Mouse (Mus musculus): Measurements from ENCODE around the gene Ces2g. TPM values are rescaled to one million over a fixed set of nuclear protein-coding genes. Genes with fewer than 3 reads are reported as not detected.

The Ces2g gene
- polyA plus RNA-seq, 1 experiment from 2014 or later: not detected

DNA sequence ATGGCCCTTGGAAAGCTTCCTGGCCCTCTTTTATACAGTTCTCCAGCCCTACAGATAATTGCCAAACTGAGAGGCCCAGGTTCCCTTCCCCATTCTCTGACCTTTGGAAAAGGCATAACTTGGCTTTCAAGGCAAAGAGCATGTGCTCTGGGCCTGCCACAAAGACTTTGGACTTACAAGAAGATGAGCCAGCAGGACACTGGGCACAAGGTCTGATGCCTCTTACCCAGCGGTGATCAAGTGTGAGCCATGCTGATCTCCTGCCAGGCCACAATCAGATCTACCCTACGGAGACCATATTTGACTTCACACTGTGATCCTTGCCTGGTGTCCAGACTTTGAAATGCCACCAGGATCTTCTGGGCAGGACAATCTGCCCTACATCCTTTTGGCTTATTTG lies 23.4 kb downstream of the Ces2g start:
- no peak overlapping the region for H3K4me2 ChIP-seq (ENCODE audit: low read depth, low read length)
- no peak for ATAC-seq (ENCODE audit: low read depth)
- 95% methylated on average over 2 of the region's 2 CpGs for WGBS
- H3K27me3 ChIP-seq (ENCODE audit: control insufficient read depth, insufficient read depth, low read length): no peaks in the 10 kb centered on the region
- no peaks in the 10 kb centered on the region for H3K36me3 ChIP-seq (ENCODE audit: control insufficient read depth, insufficient read depth, low read length)
- H3K4me3 ChIP-seq (ENCODE audit: low read depth, low read length): no peak overlapping the region
- H3K27ac ChIP-seq (ENCODE audit: low read depth, low read length): no peak overlapping the region
- H3K4me1 ChIP-seq (ENCODE audit: control insufficient read depth, insufficient read depth, low read length): no peaks in the 10 kb centered on the region
- no peaks in the 10 kb centered on the region for H3K9me3 ChIP-seq (ENCODE audit: control insufficient read depth, low read length)
- H3K9ac ChIP-seq (replicated peaks; ENCODE audit: low read depth, low read length): no peak overlapping the region

DNA sequence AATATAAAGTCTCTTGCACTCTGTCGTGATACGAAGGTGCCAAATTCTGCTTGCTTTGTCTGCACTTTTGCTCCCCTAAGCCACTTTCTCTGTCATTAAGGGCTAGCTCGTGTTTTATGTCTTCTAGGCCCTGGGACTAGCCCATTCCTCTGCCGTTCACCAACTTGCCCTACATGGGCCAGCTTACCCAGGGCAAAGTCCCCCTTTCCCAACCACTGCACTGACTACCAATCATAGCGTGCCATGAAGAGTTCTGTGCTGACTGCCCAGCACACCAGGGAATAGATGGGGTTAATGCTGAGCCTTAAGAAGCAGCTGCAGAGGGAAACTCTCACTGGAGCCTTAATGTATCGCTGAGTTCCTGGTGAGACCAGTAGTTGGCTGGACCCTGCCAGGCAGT lies 36.7 kb downstream of the Ces2g start:
- Histone ChIP-seq H3K27ac (ENCODE audit: low read depth, low read length) (no peak overlapping the region), H3K9me3 (ENCODE audit: control insufficient read depth, low read length) (no peaks in the 10 kb centered on the region), H3K36me3 (ENCODE audit: control insufficient read depth, insufficient read depth, low read length) (no peaks in the 10 kb centered on the region), H3K4me2 (ENCODE audit: low read depth, low read length) (no peak overlapping the region), H3K9ac (replicated peaks; ENCODE audit: low read depth, low read length) (no peak overlapping the region), H3K4me1 (ENCODE audit: control insufficient read depth, insufficient read depth, low read length) (no peaks in the 10 kb centered on the region), H3K4me3 (ENCODE audit: low read depth, low read length) (no peak overlapping the region), H3K27me3 (ENCODE audit: control insufficient read depth, insufficient read depth, low read length) (no peaks in the 10 kb centered on the region)
- ATAC-seq (ENCODE audit: low read depth): no peak
- 88% methylated on average over 6 of the region's 6 CpGs for WGBS

DNA sequence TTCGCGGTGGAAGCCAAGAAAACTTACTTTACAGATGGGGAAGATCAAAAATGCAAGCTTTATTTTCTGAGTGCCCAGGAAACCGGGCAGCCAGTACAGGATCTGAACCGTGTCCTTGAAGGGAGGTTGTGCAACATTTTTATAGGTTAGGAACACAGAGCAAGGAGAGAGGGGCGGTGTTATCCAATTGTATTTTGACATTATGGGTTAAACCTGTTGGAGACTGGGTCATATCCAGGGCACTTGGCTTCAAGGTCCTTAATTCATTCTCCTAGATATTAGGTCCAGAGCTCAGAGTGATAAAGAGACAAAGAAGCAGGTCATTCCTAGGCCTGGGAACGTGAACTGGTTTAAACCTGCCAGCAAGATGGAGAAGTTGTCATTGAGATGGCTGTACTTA lies 37.7 kb downstream of the Ces2g start:
- H3K27ac ChIP-seq (ENCODE audit: low read depth, low read length): no peak overlapping the region
- no peak overlapping the region for H3K4me3 ChIP-seq (ENCODE audit: low read depth, low read length)
- H3K9me3 ChIP-seq (ENCODE audit: control insufficient read depth, low read length): no peaks in the 10 kb centered on the region
- ATAC-seq (ENCODE audit: low read depth): no peak
- WGBS: 84% methylated on average over 6 of the region's 6 CpGs
- H3K9ac ChIP-seq (replicated peaks; ENCODE audit: low read depth, low read length): no peak overlapping the region
- no peak overlapping the region for H3K4me2 ChIP-seq (ENCODE audit: low read depth, low read length)
- H3K4me1 ChIP-seq (ENCODE audit: control insufficient read depth, insufficient read depth, low read length): no peaks in the 10 kb centered on the region
- no peaks in the 10 kb centered on the region for H3K36me3 ChIP-seq (ENCODE audit: control insufficient read depth, insufficient read depth, low read length)
- no peaks in the 10 kb centered on the region for H3K27me3 ChIP-seq (ENCODE audit: control insufficient read depth, insufficient read depth, low read length)

DNA sequence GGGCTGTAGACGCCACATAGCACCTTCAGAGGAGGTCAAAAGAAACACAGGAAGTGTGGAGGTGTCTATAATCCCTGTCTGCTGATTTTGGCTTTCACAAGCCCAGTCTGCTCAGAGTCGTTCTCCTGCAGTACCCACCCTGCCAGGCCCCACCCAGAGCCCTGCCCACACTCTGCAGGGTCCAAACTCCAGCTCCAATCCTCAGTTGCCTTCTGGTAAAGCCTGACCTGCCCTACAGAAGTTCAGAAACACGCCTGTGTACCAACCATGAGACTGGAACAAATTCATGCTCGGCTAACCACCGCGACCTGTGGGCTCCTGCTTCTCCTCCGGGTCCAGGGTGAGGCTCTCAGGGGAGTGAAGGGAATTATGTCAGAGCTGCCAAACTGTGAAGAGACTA lies 39.1 kb downstream of the Ces2g start, which contains the start of gene Ces2h:
Ces2h (plus strand) TSS at position 268 of the 400 bp plus-strand sequence.
- Histone ChIP-seq H3K27me3 (ENCODE audit: control insufficient read depth, insufficient read depth, low read length) (no peaks in the 10 kb centered on the region), H3K4me2 (ENCODE audit: low read depth, low read length) (no peak within 1 kb of the TSS), H3K4me1 (ENCODE audit: control insufficient read depth, insufficient read depth, low read length) (no peaks in the 10 kb centered on the region), H3K27ac (ENCODE audit: low read depth, low read length) (no peak within 1 kb of the TSS), H3K36me3 (ENCODE audit: control insufficient read depth, insufficient read depth, low read length) (no peaks in the 10 kb centered on the region), H3K9me3 (ENCODE audit: control insufficient read depth, low read length) (no peaks in the 10 kb centered on the region), H3K9ac (replicated peaks; ENCODE audit: low read depth, low read length) (no peak within 1 kb of the TSS), H3K4me3 (ENCODE audit: low read depth, low read length) (no peak within 1 kb of the TSS)
- ATAC-seq (ENCODE audit: low read depth): no peak
- 86% methylated on average over 7 of the region's 7 CpGs for WGBS

DNA sequence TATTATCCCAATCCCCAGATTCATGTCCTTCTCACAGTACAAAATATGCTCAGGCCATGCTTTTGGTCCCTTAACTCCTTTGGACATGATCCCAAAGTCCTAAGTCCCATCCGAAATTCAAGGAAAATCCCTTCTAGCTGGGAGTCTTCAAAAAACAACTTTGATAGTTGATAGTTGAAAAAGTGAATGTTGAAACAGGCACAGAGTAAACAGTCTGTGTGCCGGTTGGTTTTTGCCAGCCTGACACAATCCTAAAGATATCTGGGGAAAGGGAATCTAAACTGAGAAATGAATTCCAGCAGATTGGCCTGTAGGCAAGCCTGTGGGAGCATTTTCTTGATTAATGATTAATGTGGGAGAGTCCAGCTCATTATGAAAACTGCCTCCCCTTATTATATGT lies 48.5 kb downstream of the Ces2g start:
- ATAC-seq (ENCODE audit: low read depth): no peak
- Histone ChIP-seq H3K36me3 (ENCODE audit: control insufficient read depth, insufficient read depth, low read length) (no peaks in the 10 kb centered on the region), H3K9ac (replicated peaks; ENCODE audit: low read depth, low read length) (no peak overlapping the region), H3K27ac (ENCODE audit: low read depth, low read length) (no peak overlapping the region), H3K9me3 (ENCODE audit: control insufficient read depth, low read length) (no peaks in the 10 kb centered on the region), H3K27me3 (ENCODE audit: control insufficient read depth, insufficient read depth, low read length) (no peaks in the 10 kb centered on the region), H3K4me2 (ENCODE audit: low read depth, low read length) (no peak overlapping the region), H3K4me1 (ENCODE audit: control insufficient read depth, insufficient read depth, low read length) (no peaks in the 10 kb centered on the region), H3K4me3 (ENCODE audit: low read depth, low read length) (no peak overlapping the region)
- WGBS: 93% methylated on average over 2 of the region's 2 CpGs

DNA sequence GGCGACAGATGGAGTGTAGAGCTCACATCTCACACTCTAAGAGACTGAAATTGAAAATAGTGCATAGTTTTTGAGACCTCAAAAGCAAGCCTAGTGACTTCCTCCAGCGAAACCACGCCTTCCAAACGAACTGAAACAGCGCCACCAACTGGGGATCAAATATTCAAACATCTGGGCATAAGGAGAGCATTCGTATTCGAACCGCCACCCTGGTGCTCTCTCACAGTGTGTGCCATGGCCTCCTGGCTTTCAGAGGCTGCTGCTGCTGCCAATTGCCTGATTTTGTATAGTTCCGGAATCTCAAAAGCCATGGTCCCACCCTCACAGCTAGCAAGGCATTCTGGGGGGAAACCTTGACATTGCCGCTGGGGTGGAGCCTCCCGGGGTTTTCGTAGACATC lies 49.6 kb downstream of the Ces2g start:
- Histone ChIP-seq H3K27me3 (ENCODE audit: control insufficient read depth, insufficient read depth, low read length) (no peaks in the 10 kb centered on the region), H3K4me2 (ENCODE audit: low read depth, low read length) (no peak overlapping the region), H3K4me3 (ENCODE audit: low read depth, low read length) (no peak overlapping the region), H3K9ac (replicated peaks; ENCODE audit: low read depth, low read length) (no peak overlapping the region), H3K36me3 (ENCODE audit: control insufficient read depth, insufficient read depth, low read length) (no peaks in the 10 kb centered on the region), H3K9me3 (ENCODE audit: control insufficient read depth, low read length) (no peaks in the 10 kb centered on the region), H3K4me1 (ENCODE audit: control insufficient read depth, insufficient read depth, low read length) (no peaks in the 10 kb centered on the region), H3K27ac (ENCODE audit: low read depth, low read length) (no peak overlapping the region)
- ATAC-seq (ENCODE audit: low read depth): no peak
- WGBS: 81% methylated on average over 12 of the region's 12 CpGs

DNA sequence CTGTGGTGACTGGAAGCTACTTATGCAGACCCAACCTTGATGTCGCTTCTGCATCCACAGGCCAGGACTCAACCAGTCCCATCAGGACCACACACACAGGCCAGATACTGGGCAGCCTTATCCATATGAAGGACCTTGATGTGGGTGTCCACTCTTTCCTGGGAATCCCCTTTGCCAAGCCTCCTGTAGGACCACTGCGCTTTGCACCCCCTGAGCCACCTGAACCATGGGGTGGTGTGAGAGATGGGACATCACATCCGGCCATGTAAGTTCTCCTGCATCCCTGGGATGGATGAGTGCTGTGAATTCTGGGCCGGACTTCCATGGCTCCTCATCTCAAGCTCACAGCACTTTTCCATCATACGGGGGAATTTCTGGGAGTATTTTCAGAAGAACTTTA lies 52.9 kb downstream of the Ces2g start:
- Histone ChIP-seq H3K4me3 (ENCODE audit: low read depth, low read length) (no peak overlapping the region), H3K36me3 (ENCODE audit: control insufficient read depth, insufficient read depth, low read length) (no peaks in the 10 kb centered on the region), H3K9ac (replicated peaks; ENCODE audit: low read depth, low read length) (no peak overlapping the region), H3K9me3 (ENCODE audit: control insufficient read depth, low read length) (no peaks in the 10 kb centered on the region), H3K4me2 (ENCODE audit: low read depth, low read length) (no peak overlapping the region), H3K27me3 (ENCODE audit: control insufficient read depth, insufficient read depth, low read length) (no peaks in the 10 kb centered on the region), H3K4me1 (ENCODE audit: control insufficient read depth, insufficient read depth, low read length) (no peaks in the 10 kb centered on the region), H3K27ac (ENCODE audit: low read depth, low read length) (no peak overlapping the region)
- 95% methylated on average over 5 of the region's 5 CpGs for WGBS
- no peak for ATAC-seq (ENCODE audit: low read depth)

Other genes with a start within 250 kb of the Ces2g start
- not detected in 2 replicates for gene Ces2a, start 227.7 kb upstream of the Ces2g start, polyA plus RNA-seq (2014; fragmentation: Nextera tagmentation; extraction: Ambion mirVana)
- 0.07 and 0.18 TPM in 2 replicates for gene Ces2b, start 130.1 kb upstream of the Ces2g start, polyA plus RNA-seq (2014; fragmentation: Nextera tagmentation; extraction: Ambion mirVana)
- not detected in 2 replicates for gene Ces2c, start 114.7 kb upstream of the Ces2g start, polyA plus RNA-seq (2014; fragmentation: Nextera tagmentation; extraction: Ambion mirVana)
- gene Ces2e, start 35.5 kb upstream of the Ces2g start, polyA plus RNA-seq (2014; fragmentation: Nextera tagmentation; extraction: Ambion mirVana): not detected in 2 replicates
- not detected in 2 replicates for gene Ces2f, start 14.4 kb upstream of the Ces2g start, polyA plus RNA-seq (2014; fragmentation: Nextera tagmentation; extraction: Ambion mirVana)
- not detected in 2 replicates for gene Ces2h, start 39.1 kb downstream of the Ces2g start, polyA plus RNA-seq (2014; fragmentation: Nextera tagmentation; extraction: Ambion mirVana)
- gene Ces3a, start 86.9 kb downstream of the Ces2g start, polyA plus RNA-seq (2014; fragmentation: Nextera tagmentation; extraction: Ambion mirVana): not detected in 2 replicates
- not detected in 2 replicates for gene Ces3b, start 122.0 kb downstream of the Ces2g start, polyA plus RNA-seq (2014; fragmentation: Nextera tagmentation; extraction: Ambion mirVana)
- 0.08 TPM in 1 of 2 replicates, not detected in the other for gene Ces4a, start 170.1 kb downstream of the Ces2g start, polyA plus RNA-seq (2014; fragmentation: Nextera tagmentation; extraction: Ambion mirVana)
- 32.4 and 56.8 TPM in 2 replicates for gene Cbfb, start 209.0 kb downstream of the Ces2g start, polyA plus RNA-seq (2014; fragmentation: Nextera tagmentation; extraction: Ambion mirVana)